Mouse (Mus musculus): ENCODE data around the gene Alox12.
A peak's percentile ranks its signal among the peaks of the same experiment; 100 is the strongest.

GRCm38 (mm10) chr11:70201691-70202090, 53.5 kb downstream of the Alox12 start:
- TF ChIP-seq POLR2A (IDR thresholded peaks at IDR 0.05; ENCODE audit: borderline replicate concordance, control insufficient read depth, low read depth, low read length) (no peak), CTCF (IDR thresholded peaks at IDR 0.05; ENCODE audit: control insufficient read depth, insufficient read depth, low read length) (peak; percentile 93)
